Mouse (Mus musculus) olfactory bulb, adult 2 months (tissue): ENCODE results near the gene Fgf4. TPM values are rescaled to one million over a fixed set of nuclear protein-coding genes. Genes with fewer than 3 reads are reported as not detected.

ENCODE experiments used
- H3K27ac ChIP-seq: fragments of 200-500 bp; 2 replicates; pipeline ENCODE4 v1.5.1; 2012; ENCODE audit warnings: low read depth, low read length; ENCODE audit not compliant: insufficient read depth
- H3K4me1 ChIP-seq: fragments of 200-500 bp; 2 replicates; pipeline ENCODE4 v1.6.1; 2012; ENCODE audit warnings: low read length; ENCODE audit not compliant: control insufficient read depth, insufficient read depth
- H3K4me3 ChIP-seq: fragments of 200-500 bp; 2 replicates; pipeline ENCODE4 v1.5.1; 2012; ENCODE audit warnings: mild to moderate bottlenecking, low read depth, low read length, moderate library complexity; ENCODE audit not compliant: insufficient read depth
- CTCF ChIP-seq: fragments of 200-500 bp; IDR thresholded peaks from 2 replicates; pipeline ENCODE4 v1.5.1; 2012; ENCODE audit warnings: low read depth, mild to moderate bottlenecking, low read length, moderate library complexity; ENCODE audit not compliant: insufficient read depth
- POLR2A ChIP-seq: fragments of 200-500 bp; IDR thresholded peaks from 2 replicates; pipeline ENCODE4 v1.6.1; 2012; ENCODE audit warnings: mild to moderate bottlenecking, low read depth, low read length, moderate library complexity; ENCODE audit not compliant: insufficient read depth
- WGBS: fragments of 180-500 bp; shearing (Covaris S2); methylation state at CpG from one replicate; pipeline ENCODE4 v1.1.7; 2018; 5-methylcytosine and 5-hydroxymethylcytosine counted together
- polyA plus RNA-seq: library from polyadenylated mRNA; stranded (reverse); fragments of >200 nt; gene quantifications from 2 replicates; pipeline ENCODE4 v1.2.4, GENCODE M21; 2012; ENCODE audit warnings: low replicate concordance; ENCODE audit not compliant: missing spikeins, insufficient read depth, insufficient read length

The Fgf4 gene
- not detected in 2 replicates for polyA plus RNA-seq

DNA sequence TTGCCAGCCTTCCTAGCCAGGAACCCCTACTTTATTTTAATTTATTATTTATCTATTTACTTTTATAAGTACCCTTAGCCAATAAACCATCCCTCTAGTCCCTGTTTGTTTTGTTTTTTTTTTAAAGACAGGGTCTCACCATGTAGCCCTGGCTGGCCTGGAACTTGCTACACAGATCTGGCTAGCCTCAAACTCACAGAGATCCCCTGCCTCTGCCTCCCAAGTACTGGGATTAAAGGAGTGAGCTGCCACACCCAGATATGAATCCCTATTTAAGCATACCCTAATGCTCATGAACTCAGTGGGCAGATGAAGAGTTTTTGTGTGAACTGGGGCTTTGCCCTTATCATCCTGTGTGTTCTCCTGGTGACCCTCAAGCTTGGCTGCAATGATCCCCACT, at the start of gene Fgf4:
TSS of gene Fgf4 (plus strand) at position 301 of the 400 bp plus-strand sequence.
- Histone ChIP-seq H3K4me1 (no peaks in the 10 kb centered on the region), H3K27ac (no peak within 1 kb of the TSS), H3K4me3 (no peak within 1 kb of the TSS)
- no peak for TF ChIP-seq CTCF

- TF ChIP-seq POLR2A (no peak), CTCF (peak; percentile 25; the same call in 1 of the 2 replicates)
- WGBS, result 53% methylated on average over 1 of the region's 1 CpGs
- H3K27ac ChIP-seq, result no peak overlapping the region
These were observed 48.7 kb upstream of the Fgf4 start for GRCm38 (mm10) chr7:144798471-144798870.

DNA sequence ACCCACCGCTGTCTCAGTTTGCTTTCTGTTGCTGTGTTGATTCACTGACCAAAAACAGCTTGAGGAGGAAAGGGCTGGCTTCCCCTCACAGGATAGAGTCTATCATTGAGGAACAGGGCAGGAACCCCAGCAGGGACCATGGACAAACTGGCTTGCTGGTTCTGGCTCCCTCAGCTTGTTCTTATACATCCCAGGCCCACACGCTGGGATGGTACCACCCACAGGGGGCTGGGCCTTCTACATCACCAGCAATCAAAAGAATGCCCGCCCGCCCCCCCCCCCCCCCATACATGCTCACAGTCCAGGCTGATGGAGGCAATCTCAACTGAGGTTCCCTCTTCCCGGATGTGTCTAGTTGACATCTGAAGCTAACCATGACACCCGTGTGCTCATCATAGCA, 40.1 kb upstream of the Fgf4 start:
- TF ChIP-seq CTCF, result no peak
- no peak for TF ChIP-seq POLR2A
- no peaks in the 10 kb centered on the region for H3K4me1 ChIP-seq
- WGBS, result 67% methylated on average over 6 of the region's 6 CpGs
- no peak overlapping the region for H3K4me3 ChIP-seq
- no peak overlapping the region for H3K27ac ChIP-seq

More at GRCm38 (mm10) chr7:144798471-144798870, 48.7 kb upstream of the Fgf4 start:
- H3K4me3 ChIP-seq, result no peak overlapping the region
- no peaks in the 10 kb centered on the region for H3K4me1 ChIP-seq

- Histone ChIP-seq H3K4me3 (no peak overlapping the region), H3K4me1 (no peaks in the 10 kb centered on the region), H3K27ac (no peak overlapping the region)
- TF ChIP-seq POLR2A (no peak), CTCF (no peak)
- 83% methylated on average over 4 of the region's 4 CpGs for WGBS
These were observed 39.1 kb upstream of the Fgf4 start for GRCm38 (mm10) chr7:144807976-144808577.

DNA sequence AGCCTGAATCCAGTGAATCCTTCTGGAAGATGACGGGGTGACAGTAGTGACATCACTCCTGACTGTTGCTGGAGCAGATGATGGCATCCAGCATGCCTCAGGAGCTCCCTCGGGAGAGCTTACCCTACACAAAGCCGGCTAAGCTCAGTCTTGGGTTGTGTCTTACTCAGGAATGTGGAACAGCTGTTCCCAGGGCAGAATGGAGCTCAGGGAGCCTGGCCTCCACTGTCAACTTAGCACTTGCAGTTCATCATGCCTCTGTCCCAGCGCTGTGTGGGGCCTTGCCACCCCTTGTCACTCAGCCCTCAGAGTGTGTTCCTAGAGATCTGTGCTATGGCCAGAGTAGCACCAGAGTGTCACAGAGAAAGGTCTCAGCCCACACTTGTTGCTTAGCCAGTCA, 35.6 kb upstream of the Fgf4 start:
- Histone ChIP-seq H3K4me3 (no peak overlapping the region), H3K4me1 (no peaks in the 10 kb centered on the region), H3K27ac (no peak overlapping the region)
- no peak for TF ChIP-seq POLR2A
- no peak for TF ChIP-seq CTCF
- 63% methylated on average over 4 of the region's 4 CpGs for WGBS

DNA sequence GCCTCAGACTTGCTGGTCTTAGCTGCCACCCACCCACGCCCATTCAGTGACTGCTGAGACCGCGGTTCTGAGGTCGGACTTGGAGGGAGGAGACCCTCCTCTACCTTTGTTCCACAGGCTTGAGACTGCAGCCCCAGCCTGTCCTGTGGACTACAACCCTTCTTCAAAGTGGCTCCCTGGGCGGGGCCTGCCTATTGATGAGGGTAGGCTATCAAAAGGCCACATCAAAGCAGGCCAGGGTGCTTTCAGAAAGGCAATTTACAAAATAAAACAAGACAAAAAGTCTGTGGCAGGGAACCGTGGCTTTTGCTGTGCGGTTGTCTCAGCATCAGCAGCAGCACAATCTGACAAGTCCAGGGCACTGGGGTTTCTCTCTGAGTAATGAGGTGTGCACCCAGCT, 25.3 kb upstream of the Fgf4 start:
- no peak overlapping the region for H3K4me3 ChIP-seq
- no peaks in the 10 kb centered on the region for H3K4me1 ChIP-seq
- WGBS, result 51% methylated on average over 7 of the region's 7 CpGs
- TF ChIP-seq POLR2A (no peak), CTCF (no peak)
- H3K27ac ChIP-seq, result no peak overlapping the region

DNA sequence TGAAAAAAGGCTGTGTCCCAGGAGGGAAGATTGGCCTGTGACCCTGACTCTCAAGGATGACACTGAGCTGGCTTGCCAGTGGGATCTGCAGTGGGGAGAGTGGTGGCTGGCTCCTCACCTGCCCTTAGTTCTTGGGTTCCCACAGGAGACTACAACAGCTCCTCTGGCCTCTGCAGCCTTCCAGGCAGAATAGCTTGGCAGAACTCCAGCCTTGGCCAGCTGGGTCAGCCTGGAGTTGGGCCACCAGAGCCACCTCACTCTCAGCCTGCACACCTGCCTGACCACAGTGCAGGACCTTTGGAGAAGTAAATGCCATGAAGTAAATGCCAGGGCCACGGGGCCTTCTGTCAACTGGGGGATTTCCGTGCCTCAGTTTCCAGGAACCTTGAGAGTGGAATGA, 23.2 kb upstream of the Fgf4 start:
- TF ChIP-seq POLR2A, result no peak
- no peak for TF ChIP-seq CTCF
- Histone ChIP-seq H3K4me1 (no peaks in the 10 kb centered on the region), H3K27ac (no peak overlapping the region), H3K4me3 (no peak overlapping the region)
- 81% methylated on average over 2 of the region's 2 CpGs for WGBS

GRCm38 (mm10) chr7:144828369-144828768, 18.8 kb upstream of the Fgf4 start:
- no peak overlapping the region for H3K27ac ChIP-seq
- H3K4me3 ChIP-seq, result no peak overlapping the region
- WGBS, result 55% methylated on average over 11 of the region's 11 CpGs
- no peaks in the 10 kb centered on the region for H3K4me1 ChIP-seq
- no peak for TF ChIP-seq POLR2A
- no peak for TF ChIP-seq CTCF

DNA sequence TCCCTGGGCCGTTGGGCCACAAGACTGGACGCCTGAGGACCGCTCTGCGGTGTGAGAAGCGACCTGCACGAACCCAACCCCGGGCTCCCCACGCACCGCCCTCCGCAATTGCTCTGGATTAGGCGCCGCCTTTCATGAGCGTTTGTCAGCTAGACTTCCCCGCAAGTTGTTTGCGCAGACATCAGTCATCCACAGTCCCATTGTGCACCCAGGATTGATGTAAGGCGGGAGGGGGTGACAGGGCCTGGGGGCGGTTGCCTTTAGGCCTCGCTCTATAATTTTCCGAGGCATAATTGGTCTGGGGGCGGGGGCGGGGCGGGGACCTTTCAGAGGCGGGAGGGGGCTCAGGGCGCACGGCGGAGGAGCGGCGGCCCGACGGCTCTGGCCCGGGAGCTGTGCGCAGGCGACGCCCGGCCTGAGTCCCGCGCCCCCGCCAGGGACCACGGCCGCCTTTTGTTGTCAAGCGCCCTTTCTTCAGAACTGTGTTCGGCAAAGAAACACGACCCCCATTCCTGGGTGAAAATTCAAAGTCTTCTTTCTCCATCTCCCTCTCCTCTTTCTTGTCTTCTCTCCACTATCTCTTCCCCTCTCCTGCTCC, 9.2 kb upstream of the Fgf4 start, which contains the start of gene Fgf3:
TSS of gene Fgf3 (plus strand) at position 193 of the 598 bp plus-strand sequence.
- WGBS, result 8% methylated on average over 43 of the region's 43 CpGs
- peaks cover 11% of the 10 kb centered on the region for H3K4me1 ChIP-seq
- TF ChIP-seq POLR2A, result no peak
- TF ChIP-seq CTCF, result no peak
- H3K27ac ChIP-seq, result no peak within 1 kb of the TSS
- peak within 1 kb of the TSS; percentile 36 for H3K4me3 ChIP-seq
